Mouse (Mus musculus) MN1 (cell line): ENCODE measurements around the gene Hes2.

Experiments used
- DNase-seq: peaks from one replicate; pipeline ENCODE4 v3.0.0-alpha.2; 2016; ENCODE audit warnings: low spot score

Hes2 gene

GRCm38 (mm10) chr4:152131809-152132771 lies 26.6 kb upstream of the Hes2 start:
- no peak for DNase-seq

GRCm38 (mm10) chr4:152132772-152133169 lies 25.9 kb upstream of the Hes2 start:
- no peak for DNase-seq

GRCm38 (mm10) chr4:152133213-152133612 lies 25.5 kb upstream of the Hes2 start:
- DNase-seq = no peak

GRCm38 (mm10) chr4:152134507-152134906 lies 24.2 kb upstream of the Hes2 start:
- peak; percentile 62 for DNase-seq

GRCm38 (mm10) chr4:152135363-152135762 lies 23.3 kb upstream of the Hes2 start:
- DNase-seq = no peak

- no peak for DNase-seq
Observed at GRCm38 (mm10) chr4:152136112-152136875, 22.4 kb upstream of the Hes2 start.

GRCm38 (mm10) chr4:152136876-152137250 lies 21.8 kb upstream of the Hes2 start:
- no peak for DNase-seq

GRCm38 (mm10) chr4:152138497-152139260 lies 20.0 kb upstream of the Hes2 start:
- no peak for DNase-seq

- DNase-seq = peak; percentile 64
Observed at GRCm38 (mm10) chr4:152140441-152140840, 18.2 kb upstream of the Hes2 start.

GRCm38 (mm10) chr4:152141521-152142135 lies 17.0 kb upstream of the Hes2 start:
- no peak for DNase-seq

- DNase-seq = no peak
Observed at GRCm38 (mm10) chr4:152143632-152144031, 15.0 kb upstream of the Hes2 start.

GRCm38 (mm10) chr4:152145473-152145872 lies 13.2 kb upstream of the Hes2 start:
- no peak for DNase-seq

GRCm38 (mm10) chr4:152146033-152146827 lies 12.4 kb upstream of the Hes2 start:
- DNase-seq = no peak

GRCm38 (mm10) chr4:152150546-152150945 lies 8.1 kb upstream of the Hes2 start:
- no peak for DNase-seq

GRCm38 (mm10) chr4:152151451-152151965 lies 7.2 kb upstream of the Hes2 start:
- no peak for DNase-seq

GRCm38 (mm10) chr4:152151966-152152544 lies 6.6 kb upstream of the Hes2 start, which contains the start of gene Espn:
Espn (minus strand) TSS chr4:152152371.
- peak; percentile 75 for DNase-seq

- DNase-seq = peak; percentile 88
Observed at GRCm38 (mm10) chr4:152153771-152154177, 4.9 kb upstream of the Hes2 start.

GRCm38 (mm10) chr4:152155019-152155418 lies 3.6 kb upstream of the Hes2 start:
- DNase-seq = no peak

- DNase-seq = peak; percentile 83
Observed at GRCm38 (mm10) chr4:152157779-152158584, 685 bp upstream of the Hes2 start.
